In genomic region chr13:107199875-107200274, GRCm38 (mm10) we compare ENCODE assay signal across 16 mouse cellular contexts.
"Had no signal": no experiment of that assay in that cellular context is flagged by ENCODE, and none has a peak within 500 bp of the region (broad histone marks: within the 10 kb centered on the region; RNA-seq: fewer than 3 reads in every experiment).

No protein-coding gene starts in this region.

- H3K4me3 ChIP-seq: neural tube, embryonic 13.5 days; neural tube, embryonic 15.5 days; stomach, embryonic 15.5 days had no signal

- H3K9me3 ChIP-seq: neural tube, embryonic 15.5 days; stomach, embryonic 15.5 days had no signal

- H3K27ac ChIP-seq: neural tube, embryonic 13.5 days; neural tube, embryonic 15.5 days; stomach, embryonic 15.5 days; stomach, postnatal 0 days had no signal

- DNase-seq: retina, postnatal 1 day; right cerebral cortex, adult 18-20 months; right cerebral cortex, postnatal 14 days; right cerebral cortex, postnatal 25 days; right cerebral cortex, postnatal 4 days; spleen, adult 18-20 months; thymus, adult 18-20 months; thymus, adult 2 months; thymus, postnatal 14 days; thymus, postnatal 25 days; thymus, postnatal 36 days; thymus, postnatal 4 days had no signal

- H3K36me3 ChIP-seq: neural tube, embryonic 13.5 days; neural tube, embryonic 15.5 days; stomach, embryonic 15.5 days had no signal

- H3K4me2 ChIP-seq: neural tube, embryonic 13.5 days; neural tube, embryonic 15.5 days; stomach, embryonic 15.5 days had no signal

- H3K4me1 ChIP-seq: neural tube, embryonic 13.5 days; neural tube, embryonic 15.5 days; stomach, embryonic 15.5 days had no signal

- H3K27me3 ChIP-seq: neural tube, embryonic 13.5 days; neural tube, embryonic 15.5 days; stomach, embryonic 15.5 days had no signal

- H3K9ac ChIP-seq: neural tube, embryonic 13.5 days; neural tube, embryonic 15.5 days; stomach, embryonic 15.5 days had no signal
